In genomic region chr6:48396008-48396595, GRCm38 (mm10) we compare ENCODE assay signal across 8 mouse cellular contexts. TPM values are rescaled to one million over a fixed set of nuclear protein-coding genes. Genes with fewer than 3 reads are reported as not detected.
DNase-seq lines count a peak whose midpoint lies in the region; ATAC-seq and TF ChIP-seq lines count a peak whose summit lies in the region.

No protein-coding gene starts in this region.

- peak; percentile 31; the same call in 1 of the 2 replicates for TF ChIP-seq POLR2A in heart, adult 2 months (IDR thresholded peaks at IDR 0.05; ENCODE audit: insufficient read depth, low read depth, low read length)
- TF ChIP-seq POLR2A in ES-Bruce4 (IDR thresholded peaks at IDR 0.05; ENCODE audit: insufficient read depth, low read length): no peak

- no peaks in the 10 kb centered on the region; the same call in 1 of the 2 replicates for H3K36me3 ChIP-seq in heart, adult 2 months (ENCODE audit: control insufficient read depth, insufficient read depth, low read length)
- no peaks in the 10 kb centered on the region for H3K36me3 ChIP-seq in ES-Bruce4 (ENCODE audit: control insufficient read depth, insufficient read depth, low read length, poor library complexity, severe bottlenecking)
- no peaks in the 10 kb centered on the region; the same call in 1 of the 2 replicates for H3K36me3 ChIP-seq in forebrain, embryonic 10.5 days (replicated peaks)
- peaks cover 10% of the 10 kb centered on the region; the same call in 1 of the 2 replicates for H3K36me3 ChIP-seq in limb, embryonic 13.5 days
- no peaks in the 10 kb centered on the region for H3K36me3 ChIP-seq in stomach, embryonic 15.5 days

- no peaks in the 10 kb centered on the region for H3K27me3 ChIP-seq in heart, adult 2 months (ENCODE audit: control insufficient read depth, insufficient read depth, low read length)
- no peaks in the 10 kb centered on the region for H3K27me3 ChIP-seq in ES-Bruce4 (ENCODE audit: control insufficient read depth, insufficient read depth, low read length, poor library complexity, severe bottlenecking)
- peaks cover 11% of the 10 kb centered on the region; the same call in 1 of the 2 replicates for H3K27me3 ChIP-seq in forebrain, embryonic 10.5 days (ENCODE audit: poor library complexity, severe bottlenecking)
- no peaks in the 10 kb centered on the region for H3K27me3 ChIP-seq in limb, embryonic 13.5 days
- H3K27me3 ChIP-seq in stomach, embryonic 15.5 days (replicated peaks): no peaks in the 10 kb centered on the region

- no peak for TF ChIP-seq CTCF in heart, adult 2 months (IDR thresholded peaks at IDR 0.05)
- TF ChIP-seq CTCF in ES-Bruce4 (IDR thresholded peaks at IDR 0.05; ENCODE audit: low read depth, low read length): no peak

- intact Hi-C loops in heart, adult 2 months (cut with DNase I): loop anchor here (2.0 to 5.0 kb wide), 2 partner anchors 51 to 219 kb away; no protein-coding TSS in a partner anchor
- intact Hi-C loops in heart, postnatal 25 days (cut with DNase I): loop anchor here (5.0 kb wide), 2 partner anchors 46 to 219 kb away; no protein-coding TSS in a partner anchor

- peak overlapping the region; percentile 97 for H3K27ac ChIP-seq in heart, adult 2 months
- no peak overlapping the region for H3K27ac ChIP-seq in ES-Bruce4 (ENCODE audit: insufficient read depth, low read length)
- peak overlapping the region; percentile 90 for H3K27ac ChIP-seq in forebrain, embryonic 10.5 days
- peak overlapping the region; percentile 53 for H3K27ac ChIP-seq in limb, embryonic 13.5 days
- peak overlapping the region; percentile 66; the same call in 1 of the 2 replicates for H3K27ac ChIP-seq in stomach, embryonic 15.5 days

- peak in 1 of 2 experiments; percentile 28 for DNase-seq in heart, adult 2 months
- DNase-seq in heart, postnatal 25 days (ENCODE audit: low spot score): no peak
- DNase-seq in forebrain, embryonic 10.5 days (ENCODE audit: extremely low spot score, low spot score): no peak
- DNase-seq in right cerebral cortex, postnatal 36 days (ENCODE audit: low spot score in 2 of 2): no peak
- no peak for DNase-seq in layer of hippocampus, postnatal 36 days

- H3K4me2 ChIP-seq in limb, embryonic 13.5 days (replicated peaks): peak overlapping the region; percentile 75
- H3K4me2 ChIP-seq in stomach, embryonic 15.5 days: peak overlapping the region; percentile 77

- 31% methylated on average over 15 of the region's 15 CpGs for WGBS in heart, adult 2 months
- 35% methylated on average over 15 of the region's 15 CpGs for WGBS in forebrain, embryonic 10.5 days
- WGBS in limb, embryonic 13.5 days: 32% methylated on average over 15 of the region's 15 CpGs
- 27% methylated on average over 15 of the region's 15 CpGs for WGBS in stomach, embryonic 15.5 days

- no peaks in the 10 kb centered on the region; the same call in 1 of the 2 replicates for H3K79me2 ChIP-seq in heart, adult 2 months (replicated peaks; ENCODE audit: control insufficient read depth, insufficient read depth, low read length)

- H3K4me3 ChIP-seq in heart, adult 2 months: peak overlapping the region; percentile 60
- H3K4me3 ChIP-seq in ES-Bruce4 (ENCODE audit: low read depth, low read length): peak overlapping the region; percentile 90
- H3K4me3 ChIP-seq in forebrain, embryonic 10.5 days: peak overlapping the region; percentile 87
- peak overlapping the region; percentile 81 for H3K4me3 ChIP-seq in limb, embryonic 13.5 days
- H3K4me3 ChIP-seq in stomach, embryonic 15.5 days (replicated peaks): peak overlapping the region; percentile 84

- no peak for ATAC-seq in limb, embryonic 13.5 days (ENCODE audit: low FRiP score, low read depth)
- no peak for ATAC-seq in stomach, embryonic 15.5 days (ENCODE audit: insufficient read depth, low FRiP score, low read depth)

- peaks cover 7% of the 10 kb centered on the region for H3K4me1 ChIP-seq in heart, adult 2 months (ENCODE audit: control insufficient read depth, insufficient read depth, low read length)
- no peaks in the 10 kb centered on the region for H3K4me1 ChIP-seq in ES-Bruce4 (ENCODE audit: control insufficient read depth, insufficient read depth, low read length)
- H3K4me1 ChIP-seq in forebrain, embryonic 10.5 days: peaks cover 25% of the 10 kb centered on the region
- H3K4me1 ChIP-seq in limb, embryonic 13.5 days: peaks cover 18% of the 10 kb centered on the region
- H3K4me1 ChIP-seq in stomach, embryonic 15.5 days: peaks cover 17% of the 10 kb centered on the region

- TF ChIP-seq EP300 in heart, adult 2 months (IDR thresholded peaks at IDR 0.05; ENCODE audit: insufficient read depth, low read depth, low read length): no peak
- TF ChIP-seq EP300 in ES-Bruce4 (IDR thresholded peaks at IDR 0.05; ENCODE audit: insufficient read depth, low read depth, low read length): no peak

- H3K9me3 ChIP-seq in ES-Bruce4 (replicated peaks; ENCODE audit: control insufficient read depth, insufficient read depth, low read length, poor library complexity, severe bottlenecking): no peaks in the 10 kb centered on the region
- H3K9me3 ChIP-seq in forebrain, embryonic 10.5 days: no peaks in the 10 kb centered on the region
- no peaks in the 10 kb centered on the region for H3K9me3 ChIP-seq in limb, embryonic 13.5 days
- no peaks in the 10 kb centered on the region for H3K9me3 ChIP-seq in stomach, embryonic 15.5 days

- H3K9ac ChIP-seq in heart, adult 2 months (ENCODE audit: low read depth, low read length): peak overlapping the region; percentile 86
- peak overlapping the region; percentile 68 for H3K9ac ChIP-seq in ES-Bruce4 (ENCODE audit: low read depth, poor library complexity, severe bottlenecking)
- H3K9ac ChIP-seq in limb, embryonic 13.5 days: peak overlapping the region; percentile 85
- peak overlapping the region; percentile 38 for H3K9ac ChIP-seq in stomach, embryonic 15.5 days

RNA-seq across cellular contexts. Expression of gene Krba1, which starts 0.7 kb away (rescaled TPM):
- 10 to 100 TPM; 16.1 to 21.0 TPM for total RNA-seq in heart, adult 2 months (2021)
- polyA plus RNA-seq in heart, adult 2 months (2012; rRNA removed): 20.6 and 23.8 TPM in 2 replicates
- 10 to 100 TPM; 19.2 to 20.2 TPM for total RNA-seq in heart, postnatal 25 days (2021)
- polyA plus RNA-seq in ES-Bruce4 (2011; ENCODE audit: insufficient read depth, insufficient read length, low read depth, missing spikeins): 17.8 and 18.3 TPM in 2 replicates
- polyA plus RNA-seq in forebrain, embryonic 10.5 days (2016; fragmentation: Nextera tagmentation; extraction: Ambion mirVana): 23.7 and 24.5 TPM in 2 replicates
- polyA plus RNA-seq in limb, embryonic 13.5 days (2015; fragmentation: Nextera tagmentation; extraction: Ambion mirVana): 25.4 and 29.5 TPM in 2 replicates
- polyA plus RNA-seq in stomach, embryonic 15.5 days (2015; fragmentation: Nextera tagmentation; extraction: Ambion mirVana): 16.1 and 17.2 TPM in 2 replicates
- total RNA-seq in layer of hippocampus, postnatal 36 days (2021): 10 to 100 TPM; 35.1 to 47.4 TPM

RNA-seq across cellular contexts. Expression of gene Zfp467, which starts 49.5 kb away (rescaled TPM):
- 10 to 100 TPM in 1 of 2 experiments, 1 to 10 TPM in 1; 9.7 to 11.8 TPM for total RNA-seq in heart, adult 2 months (2021)
- 11.0 and 13.0 TPM in 2 replicates for polyA plus RNA-seq in heart, adult 2 months (2012; rRNA removed)
- total RNA-seq in heart, postnatal 25 days (2021): 10 to 100 TPM; 11.7 to 12.4 TPM
- polyA plus RNA-seq in ES-Bruce4 (2011; ENCODE audit: insufficient read depth, insufficient read length, low read depth, missing spikeins): 3.3 and 4.9 TPM in 2 replicates
- 12.9 and 13.1 TPM in 2 replicates for polyA plus RNA-seq in forebrain, embryonic 10.5 days (2016; fragmentation: Nextera tagmentation; extraction: Ambion mirVana)
- 23.0 and 24.7 TPM in 2 replicates for polyA plus RNA-seq in limb, embryonic 13.5 days (2015; fragmentation: Nextera tagmentation; extraction: Ambion mirVana)
- polyA plus RNA-seq in stomach, embryonic 15.5 days (2015; fragmentation: Nextera tagmentation; extraction: Ambion mirVana): 25.3 and 26.2 TPM in 2 replicates
- total RNA-seq in layer of hippocampus, postnatal 36 days (2021): 10 to 100 TPM; 21.4 to 22.8 TPM

RNA-seq across cellular contexts. Expression of gene Sspo, which starts 51.9 kb away (rescaled TPM):
- under 1 TPM; 0.18 to 0.47 TPM for total RNA-seq in heart, adult 2 months (2021)
- 0.85 and 1.7 TPM in 2 replicates for polyA plus RNA-seq in heart, adult 2 months (2012; rRNA removed)
- under 1 TPM; 0.14 to 0.55 TPM for total RNA-seq in heart, postnatal 25 days (2021)
- polyA plus RNA-seq in ES-Bruce4 (2011; ENCODE audit: insufficient read depth, insufficient read length, low read depth, missing spikeins): 0.19 and 0.29 TPM in 2 replicates
- 0.15 and 0.19 TPM in 2 replicates for polyA plus RNA-seq in forebrain, embryonic 10.5 days (2016; fragmentation: Nextera tagmentation; extraction: Ambion mirVana)
- polyA plus RNA-seq in limb, embryonic 13.5 days (2015; fragmentation: Nextera tagmentation; extraction: Ambion mirVana): 0.23 and 0.47 TPM in 2 replicates
- polyA plus RNA-seq in stomach, embryonic 15.5 days (2015; fragmentation: Nextera tagmentation; extraction: Ambion mirVana): 0.26 and 0.27 TPM in 2 replicates
- 1 to 10 TPM; 1.4 to 2.8 TPM for total RNA-seq in layer of hippocampus, postnatal 36 days (2021)
